Mouse (Mus musculus): ENCODE data around the gene Ptprm. TPM values are rescaled to one million over a fixed set of nuclear protein-coding genes. Genes with fewer than 3 reads are reported as not detected.

Gene Ptprm
- polyA plus RNA-seq, 1 experiment from 2014 or later = 14.3 TPM

- peaks cover 17% of the 10 kb centered on the region for H3K4me1 ChIP-seq
- H3K36me3 ChIP-seq = no peaks in the 10 kb centered on the region
- H3K4me2 ChIP-seq = no peak overlapping the region
- no peak overlapping the region for H3K4me3 ChIP-seq
- no peak for ATAC-seq (ENCODE audit: insufficient number of reproducible peaks, insufficient read depth, low FRiP score, low TSS enrichment, low read depth)
- WGBS = 64% methylated on average over 5 of the region's 5 CpGs
- no peak overlapping the region for H3K9ac ChIP-seq
- H3K27me3 ChIP-seq = no peaks in the 10 kb centered on the region
- no peak overlapping the region for H3K27ac ChIP-seq
- H3K9me3 ChIP-seq = no peaks in the 10 kb centered on the region
Observed at GRCm38 (mm10) chr17:66699896-66700295, 654.4 kb downstream of the Ptprm start.

- Histone ChIP-seq H3K9me3 (no peaks in the 10 kb centered on the region), H3K9ac (no peak overlapping the region), H3K4me2 (no peak overlapping the region), H3K27ac (no peak overlapping the region), H3K4me3 (no peak overlapping the region), H3K27me3 (no peaks in the 10 kb centered on the region), H3K4me1 (peaks cover 33% of the 10 kb centered on the region), H3K36me3 (no peaks in the 10 kb centered on the region)
- no peak for ATAC-seq (ENCODE audit: insufficient number of reproducible peaks, insufficient read depth, low FRiP score, low TSS enrichment, low read depth)
- 91% methylated on average over 12 of the region's 12 CpGs for WGBS
Observed at GRCm38 (mm10) chr17:66697650-66698049, 656.6 kb downstream of the Ptprm start.

DNA sequence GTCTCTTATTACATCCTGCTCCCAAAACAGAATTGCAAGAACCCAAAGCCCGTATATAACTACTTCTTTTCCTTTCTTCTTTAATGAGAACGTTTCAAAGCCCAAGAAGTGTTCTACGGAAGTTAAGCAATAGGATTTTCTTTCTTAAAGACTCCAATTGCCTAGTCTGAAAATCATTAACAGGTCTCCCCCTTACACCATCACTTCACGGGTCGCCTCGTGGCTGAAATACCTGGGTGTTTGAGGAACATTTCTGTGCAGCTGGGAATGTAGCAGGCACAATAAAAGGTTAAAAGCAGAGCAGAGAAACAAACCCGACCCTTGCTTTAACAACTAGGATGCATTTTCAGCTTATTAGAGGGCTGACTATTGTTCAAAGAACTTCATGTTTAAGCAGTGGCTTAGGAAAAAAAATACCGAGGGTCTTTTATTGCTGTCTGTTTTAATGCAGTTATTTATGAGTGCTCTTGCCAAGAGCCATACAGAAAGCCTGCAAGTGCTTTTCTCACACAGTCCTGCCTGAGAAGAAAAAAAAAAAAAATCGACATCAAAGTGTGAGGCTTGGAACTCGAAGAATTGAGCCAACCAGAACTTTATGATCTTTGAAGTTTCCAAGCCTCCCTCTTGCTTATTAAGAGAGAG is 657.6 kb downstream of the Ptprm start:
- Histone ChIP-seq H3K4me2 (no peak overlapping the region), H3K4me1 (peaks cover 29% of the 10 kb centered on the region), H3K4me3 (no peak overlapping the region), H3K27ac (no peak overlapping the region), H3K9me3 (no peaks in the 10 kb centered on the region), H3K36me3 (no peaks in the 10 kb centered on the region), H3K27me3 (no peaks in the 10 kb centered on the region), H3K9ac (no peak overlapping the region)
- ATAC-seq (ENCODE audit: insufficient number of reproducible peaks, insufficient read depth, low FRiP score, low TSS enrichment, low read depth) = no peak
- WGBS = 36% methylated on average over 10 of the region's 10 CpGs

DNA sequence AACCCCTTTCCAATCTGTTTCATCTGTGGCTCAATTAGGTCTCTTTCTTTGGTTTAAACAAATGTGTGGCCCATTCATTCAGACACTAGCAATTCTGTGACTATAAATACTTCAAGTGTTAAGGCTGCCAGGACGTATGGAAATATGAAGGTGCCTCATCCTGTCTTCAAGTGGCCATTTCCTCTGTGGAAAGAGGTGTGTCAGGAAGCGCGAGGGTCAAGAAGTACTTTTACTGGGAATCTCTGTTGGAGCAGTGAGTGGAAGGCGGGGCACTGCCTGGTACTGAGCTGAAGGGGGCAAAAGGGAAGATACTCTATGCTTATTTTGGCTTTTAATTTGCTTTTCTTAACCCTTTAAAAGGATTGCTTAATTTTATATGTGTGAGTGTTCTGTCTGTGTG is 659.9 kb downstream of the Ptprm start:
- Histone ChIP-seq H3K36me3 (0 out of 2 replicates have a peak, but pooled peaks cover 4% of the 10 kb centered on the region), H3K9me3 (no peaks in the 10 kb centered on the region), H3K27ac (no peak overlapping the region), H3K4me2 (no peak overlapping the region), H3K27me3 (no peaks in the 10 kb centered on the region), H3K9ac (no peak overlapping the region), H3K4me3 (no peak overlapping the region), H3K4me1 (peaks cover 28% of the 10 kb centered on the region)
- ATAC-seq (ENCODE audit: insufficient number of reproducible peaks, insufficient read depth, low FRiP score, low TSS enrichment, low read depth) = no peak
- 63% methylated on average over 4 of the region's 4 CpGs for whole genome bisulfite sequencing

GRCm38 (mm10) chr17:66693676-66694304 is 660.5 kb downstream of the Ptprm start:
- Histone ChIP-seq H3K27ac (no peak overlapping the region; the same call in 1 of the 2 replicates), H3K4me1 (peaks cover 28% of the 10 kb centered on the region), H3K9me3 (no peaks in the 10 kb centered on the region), H3K9ac (no peak overlapping the region), H3K4me3 (no peak overlapping the region), H3K27me3 (no peaks in the 10 kb centered on the region), H3K36me3 (0 out of 2 replicates have a peak, but pooled peaks cover 4% of the 10 kb centered on the region), H3K4me2 (peak overlapping the region; percentile 27)
- WGBS = 29% methylated on average over 21 of the region's 21 CpGs
- no peak for ATAC-seq (ENCODE audit: insufficient number of reproducible peaks, insufficient read depth, low FRiP score, low TSS enrichment, low read depth)

GRCm38 (mm10) chr17:66692941-66693675 is 661.1 kb downstream of the Ptprm start:
- Histone ChIP-seq H3K27me3 (no peaks in the 10 kb centered on the region), H3K4me2 (peak overlapping the region; percentile 27), H3K27ac (no peak overlapping the region), H3K4me3 (no peak overlapping the region), H3K9me3 (no peaks in the 10 kb centered on the region), H3K4me1 (peaks cover 28% of the 10 kb centered on the region), H3K36me3 (0 out of 2 replicates have a peak, but pooled peaks cover 4% of the 10 kb centered on the region), H3K9ac (no peak overlapping the region)
- 78% methylated on average over 16 of the region's 16 CpGs for whole genome bisulfite sequencing
- no peak for ATAC-seq (ENCODE audit: insufficient number of reproducible peaks, insufficient read depth, low FRiP score, low TSS enrichment, low read depth)

GRCm38 (mm10) chr17:66688179-66688578 is 666.1 kb downstream of the Ptprm start:
- no peak for ATAC-seq (ENCODE audit: insufficient number of reproducible peaks, insufficient read depth, low FRiP score, low TSS enrichment, low read depth)
- H3K4me3 ChIP-seq = no peak overlapping the region

GRCm38 (mm10) chr17:66687543-66687942 is 666.7 kb downstream of the Ptprm start:
- Histone ChIP-seq H3K4me3 (no peak overlapping the region), H3K4me2 (no peak overlapping the region), H3K9me3 (no peaks in the 10 kb centered on the region), H3K4me1 (peaks cover 10% of the 10 kb centered on the region), H3K36me3 (peaks cover 11% of the 10 kb centered on the region; the same call in 1 of the 2 replicates), H3K9ac (no peak overlapping the region), H3K27me3 (no peaks in the 10 kb centered on the region), H3K27ac (no peak overlapping the region)
- WGBS = 77% methylated on average over 4 of the region's 4 CpGs
- no peak for ATAC-seq (ENCODE audit: insufficient number of reproducible peaks, insufficient read depth, low FRiP score, low TSS enrichment, low read depth)

More at GRCm38 (mm10) chr17:66688179-66688578, 666.1 kb downstream of the Ptprm start:
- H3K27ac ChIP-seq = no peak overlapping the region
- 89% methylated on average over 9 of the region's 9 CpGs for WGBS
- H3K9ac ChIP-seq = no peak overlapping the region
- H3K9me3 ChIP-seq = no peaks in the 10 kb centered on the region
- no peaks in the 10 kb centered on the region for H3K27me3 ChIP-seq
- peaks cover 11% of the 10 kb centered on the region; the same call in 1 of the 2 replicates for H3K36me3 ChIP-seq
- H3K4me2 ChIP-seq = no peak overlapping the region
- peaks cover 10% of the 10 kb centered on the region for H3K4me1 ChIP-seq

DNA sequence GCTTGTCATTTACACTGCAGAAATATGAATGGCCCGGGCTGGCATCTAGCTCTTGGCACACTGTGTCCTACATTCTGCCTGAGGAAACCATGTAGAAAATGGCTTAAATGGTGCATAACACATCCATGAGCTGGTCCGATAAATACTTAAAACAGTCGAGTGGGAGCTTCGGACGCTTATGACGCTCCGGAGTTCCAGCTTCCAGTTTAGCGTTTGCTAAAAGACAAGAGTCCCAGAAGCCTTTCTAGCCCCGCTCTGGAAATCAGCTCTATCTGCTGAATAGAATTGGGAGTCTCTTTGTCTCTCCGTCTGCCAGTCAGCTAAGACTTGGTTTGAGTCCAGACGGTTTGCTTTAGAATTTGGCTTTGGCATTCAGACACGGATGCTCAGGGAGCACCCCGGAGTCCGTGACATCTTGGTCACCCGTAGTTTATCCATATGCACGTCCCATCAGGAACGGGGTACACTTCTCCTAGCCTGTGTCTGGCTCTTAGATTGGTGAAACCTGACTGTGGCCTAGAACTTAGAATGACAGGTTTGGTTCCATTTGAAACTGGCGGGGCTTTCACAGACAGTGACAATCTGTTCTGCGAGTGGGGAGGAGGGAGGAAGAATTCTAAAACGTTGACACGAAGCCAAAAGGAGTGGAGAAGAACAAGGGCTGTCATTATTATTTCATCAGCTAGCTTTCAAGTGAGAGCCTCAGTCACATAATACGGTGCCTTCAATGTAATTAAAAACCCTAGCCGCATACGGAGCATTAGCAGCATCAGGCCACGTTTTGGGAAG is 667.4 kb downstream of the Ptprm start:
- Histone ChIP-seq H3K9ac (no peak overlapping the region), H3K36me3 (peaks cover 11% of the 10 kb centered on the region; the same call in 1 of the 2 replicates), H3K27ac (no peak overlapping the region), H3K9me3 (no peaks in the 10 kb centered on the region), H3K4me3 (no peak overlapping the region), H3K4me1 (peaks cover 10% of the 10 kb centered on the region), H3K4me2 (no peak overlapping the region), H3K27me3 (no peaks in the 10 kb centered on the region)
- WGBS = 78% methylated on average over 25 of the region's 25 CpGs
- no peak for ATAC-seq (ENCODE audit: insufficient number of reproducible peaks, insufficient read depth, low FRiP score, low TSS enrichment, low read depth)

DNA sequence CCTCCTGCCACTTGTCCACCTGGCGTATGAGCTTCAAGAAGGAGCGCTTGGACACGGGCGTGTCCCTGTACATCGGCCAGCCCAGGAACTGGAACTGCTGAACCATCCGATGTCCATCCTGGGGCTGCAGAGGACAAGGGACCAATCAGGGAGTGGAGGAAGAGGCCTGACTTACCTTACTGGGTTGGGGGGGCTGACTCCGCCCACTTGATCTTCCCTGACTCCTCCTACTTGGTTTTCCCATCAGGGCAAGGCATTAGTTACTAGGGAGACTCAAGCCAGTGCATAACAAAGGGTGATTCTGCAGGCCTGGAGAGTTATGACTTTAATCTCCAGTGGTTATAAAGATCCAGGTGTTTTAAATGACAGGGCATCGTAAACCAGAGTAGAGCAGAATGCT is 670.8 kb downstream of the Ptprm start:
- no peaks in the 10 kb centered on the region for H3K9me3 ChIP-seq
- no peaks in the 10 kb centered on the region for H3K27me3 ChIP-seq
- no peak overlapping the region for H3K4me2 ChIP-seq
- 79% methylated on average over 8 of the region's 8 CpGs for WGBS
- peaks cover 10% of the 10 kb centered on the region for H3K4me1 ChIP-seq
- no peak overlapping the region for H3K4me3 ChIP-seq
- H3K36me3 ChIP-seq = peaks cover 7% of the 10 kb centered on the region; the same call in 1 of the 2 replicates
- H3K9ac ChIP-seq = no peak overlapping the region
- no peak overlapping the region for H3K27ac ChIP-seq
- no peak for ATAC-seq (ENCODE audit: insufficient number of reproducible peaks, insufficient read depth, low FRiP score, low TSS enrichment, low read depth)

DNA sequence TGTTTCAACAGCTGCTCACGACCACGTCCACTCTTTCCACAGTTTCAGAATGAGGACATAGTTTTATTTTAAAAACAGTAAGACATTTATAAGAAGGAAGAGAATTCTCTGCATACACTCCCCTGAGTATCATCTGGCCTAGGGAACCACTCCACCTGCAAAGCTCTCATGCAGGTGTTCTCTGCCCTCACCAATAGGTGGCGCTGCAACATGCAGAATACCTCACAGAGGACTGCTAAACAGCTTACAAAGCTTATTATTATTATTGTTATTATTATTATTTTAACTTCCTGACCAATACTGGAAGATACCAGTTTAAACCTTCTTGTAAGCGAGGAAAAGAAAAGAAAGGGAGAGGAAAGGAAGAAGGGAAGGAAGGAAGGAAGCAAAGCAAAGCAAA is 673.6 kb downstream of the Ptprm start:
- 0 out of 2 replicates have a peak, but pooled peaks cover 4% of the 10 kb centered on the region for H3K36me3 ChIP-seq
- H3K4me2 ChIP-seq = no peak overlapping the region
- H3K4me1 ChIP-seq = peaks cover 5% of the 10 kb centered on the region; the same call in 1 of the 2 replicates
- ATAC-seq (ENCODE audit: insufficient number of reproducible peaks, insufficient read depth, low FRiP score, low TSS enrichment, low read depth) = no peak
- no peak overlapping the region for H3K9ac ChIP-seq
- H3K27me3 ChIP-seq = no peaks in the 10 kb centered on the region
- H3K9me3 ChIP-seq = no peaks in the 10 kb centered on the region
- WGBS = 23% methylated on average over 4 of the region's 4 CpGs
- H3K4me3 ChIP-seq = no peak overlapping the region
- no peak overlapping the region for H3K27ac ChIP-seq

Measured in embryonic facial prominence, embryonic 13.5 days (tissue).